ENCODE assay signal across 26 mouse cellular contexts in the genomic region with DNA sequence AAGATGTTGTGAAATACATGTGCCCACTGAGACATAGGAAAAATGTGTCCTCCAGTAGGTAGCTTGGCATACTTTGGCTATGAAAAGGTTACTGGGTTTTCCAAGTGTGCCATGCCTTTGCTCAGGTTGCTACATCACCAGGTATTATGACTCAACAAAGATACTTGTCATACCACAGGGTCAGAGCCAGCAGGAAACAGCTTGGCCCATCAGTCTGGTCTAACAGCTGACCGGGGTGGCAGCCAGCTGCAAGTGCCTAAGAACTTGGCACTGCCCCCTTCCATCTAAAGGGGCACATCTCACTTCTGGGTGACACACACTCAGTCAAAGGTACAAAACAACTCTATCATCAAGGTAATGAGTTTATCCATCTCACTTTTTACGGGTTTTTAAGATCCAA. TPM values are rescaled to one million over a fixed set of nuclear protein-coding genes. Genes with fewer than 3 reads are reported as not detected.
A peak's percentile ranks its signal among the peaks of the same experiment; 100 is the strongest.
DNase-seq lines count a peak whose midpoint lies in the region; ATAC-seq lines count a peak whose summit lies in the region.
"Had no signal": no experiment of that assay in that cellular context is flagged by ENCODE, and none has a peak within 500 bp of the region (broad histone marks: within the 10 kb centered on the region; RNA-seq: fewer than 3 reads in every experiment).

No protein-coding gene starts in this region.

- no peaks in the 10 kb centered on the region for H3K36me3 ChIP-seq in forebrain, embryonic 15.5 days
- H3K36me3 ChIP-seq: embryonic facial prominence, embryonic 12.5 days; forebrain, embryonic 12.5 days; G1E; heart, embryonic 13.5 days; hindbrain, embryonic 10.5 days; hindbrain, embryonic 15.5 days had no signal

- no peak overlapping the region for H3K4me3 ChIP-seq in forebrain, embryonic 15.5 days
- H3K4me3 ChIP-seq: embryonic facial prominence, embryonic 12.5 days; forebrain, embryonic 12.5 days; gastrocnemius, adult 2 months; heart, embryonic 13.5 days; hindbrain, embryonic 10.5 days; hindbrain, embryonic 15.5 days had no signal

- DNase-seq in adrenal gland, postnatal 14 days = peak; percentile 6
- no peak for DNase-seq in adrenal gland, adult (ENCODE audit: inconsistent age in 2 of 2, low spot score in 1 of 2)
- DNase-seq in urinary bladder, postnatal 14 days (ENCODE audit: low spot score) = peak; percentile 2
- no peak for DNase-seq in urinary bladder, adult 18-20 months (ENCODE audit: low spot score in 2 of 2)
- peak; percentile 3 for DNase-seq in lung, postnatal 10 days
- DNase-seq in lung, postnatal 4 days = peak; percentile 10 to 25
- DNase-seq in frontal cortex, postnatal 10 days (ENCODE audit: low spot score in 2 of 2) = no peak
- DNase-seq: adrenal gland, adult 2 months; adrenal gland, postnatal 36 days; B cell, adult 2 months; cerebellum, adult 8-10 months; cerebellum, postnatal 14 days; forebrain, postnatal 0 days; gastrocnemius, adult 2 months; gastrocnemius, postnatal 25 days had no signal

- H3K27me3 ChIP-seq in forebrain, embryonic 15.5 days = no peaks in the 10 kb centered on the region
- H3K27me3 ChIP-seq: embryonic facial prominence, embryonic 12.5 days; forebrain, embryonic 12.5 days; heart, embryonic 13.5 days; hindbrain, embryonic 15.5 days had no signal

- no peak overlapping the region for H3K9ac ChIP-seq in forebrain, embryonic 15.5 days (replicated peaks)
- H3K9ac ChIP-seq: embryonic facial prominence, embryonic 12.5 days; forebrain, embryonic 12.5 days; forebrain, postnatal 0 days; heart, embryonic 13.5 days; hindbrain, embryonic 15.5 days had no signal

- H3K27ac ChIP-seq in forebrain, embryonic 15.5 days (replicated peaks) = no peak overlapping the region
- H3K27ac ChIP-seq: embryonic facial prominence, embryonic 12.5 days; forebrain, embryonic 12.5 days; gastrocnemius, adult 2 months; heart, embryonic 13.5 days; hindbrain, embryonic 10.5 days; hindbrain, embryonic 15.5 days had no signal

- no peak overlapping the region for H3K4me2 ChIP-seq in forebrain, embryonic 15.5 days (replicated peaks)
- H3K4me2 ChIP-seq: embryonic facial prominence, embryonic 12.5 days; forebrain, embryonic 12.5 days; heart, embryonic 13.5 days; hindbrain, embryonic 15.5 days had no signal

- WGBS in forebrain, embryonic 15.5 days = 73% methylated on average over 2 of the region's 2 CpGs

- H3K4me1 ChIP-seq in forebrain, embryonic 15.5 days = no peaks in the 10 kb centered on the region
- H3K4me1 ChIP-seq: embryonic facial prominence, embryonic 12.5 days; forebrain, embryonic 12.5 days; heart, embryonic 13.5 days; hindbrain, embryonic 10.5 days; hindbrain, embryonic 15.5 days had no signal

- no peaks in the 10 kb centered on the region for H3K9me3 ChIP-seq in forebrain, embryonic 15.5 days
- H3K9me3 ChIP-seq: embryonic facial prominence, embryonic 12.5 days; hindbrain, embryonic 15.5 days had no signal

- no peak for ATAC-seq in forebrain, embryonic 15.5 days (replicated peaks)
- ATAC-seq: activated CD4-positive, CD25-positive, alpha-beta regulatory T cell, adult 4 months; CD4-positive, CD25-positive, alpha-beta regulatory T cell, adult 4 months; forebrain, postnatal 0 days had no signal

RNA-seq across cellular contexts. Expression of gene Akap4, which starts 0.7 kb away (rescaled TPM):
- total RNA-seq in adrenal gland, postnatal 14 days (2021) = not detected in 2 replicates
- not detected in 2 replicates for polyA plus RNA-seq in forebrain, embryonic 15.5 days (2015; fragmentation: Nextera tagmentation; extraction: Ambion mirVana)
- total RNA-seq: adrenal gland, adult 2 months; adrenal gland, postnatal 36 days; common myeloid progenitor, adult 5-6 weeks; forebrain, postnatal 0 days; G1E; gastrocnemius, adult 2 months; gastrocnemius, postnatal 25 days; granulocyte monocyte progenitor cell, adult 5-6 weeks had no signal
- polyA plus RNA-seq: activated CD4-positive, CD25-positive, alpha-beta regulatory T cell, adult 4 months; adrenal gland, adult 2 months; CD4-positive, CD25-positive, alpha-beta regulatory T cell, adult 4 months; embryonic facial prominence, embryonic 12.5 days; forebrain, embryonic 12.5 days; forebrain, postnatal 0 days; G1E; heart, embryonic 13.5 days; hindbrain, embryonic 10.5 days; hindbrain, embryonic 15.5 days had no signal

RNA-seq across cellular contexts. Expression of gene Ccnb3, which starts 26.6 kb away (rescaled TPM):
- not detected in 2 replicates for total RNA-seq in adrenal gland, postnatal 14 days (2021)
- polyA plus RNA-seq in forebrain, embryonic 15.5 days (2015; fragmentation: Nextera tagmentation; extraction: Ambion mirVana) = not detected in 2 replicates
- total RNA-seq: common myeloid progenitor, adult 5-6 weeks; forebrain, postnatal 0 days; G1E; gastrocnemius, adult 2 months; granulocyte monocyte progenitor cell, adult 5-6 weeks had no signal
- polyA plus RNA-seq: activated CD4-positive, CD25-positive, alpha-beta regulatory T cell, adult 4 months; adrenal gland, adult 2 months; CD4-positive, CD25-positive, alpha-beta regulatory T cell, adult 4 months; forebrain, embryonic 12.5 days; forebrain, postnatal 0 days; G1E; hindbrain, embryonic 10.5 days; hindbrain, embryonic 15.5 days had no signal

Comparison
In these comparisons a context has a peak if more than half of its experiments do, and no peak if none do; other contexts are left out.
1. DNase-seq: peak in adrenal gland, postnatal 14 days (single experiment), urinary bladder, postnatal 14 days (single experiment), lung, postnatal 10 days (single experiment) and lung, postnatal 4 days (2 of 2); none in adrenal gland, adult (0 of 2), urinary bladder, adult 18-20 months (0 of 2) and frontal cortex, postnatal 10 days (0 of 2).